Mouse (Mus musculus): Measurements from ENCODE around the gene Fam241a. TPM values are rescaled to one million over a fixed set of nuclear protein-coding genes. Genes with fewer than 3 reads are reported as not detected.

The Fam241a gene
- polyA plus RNA-seq, 1 experiment from 2014 or later, result 7.7 TPM

GRCm38 (mm10) chr3:127826503-127826902 lies 69.6 kb downstream of the Fam241a start:
- 87% methylated on average over 7 of the region's 7 CpGs for WGBS
- H3K27me3 ChIP-seq (ENCODE audit: insufficient read depth, poor library complexity, severe bottlenecking), result no peaks in the 10 kb centered on the region
- H3K9me3 ChIP-seq, result no peaks in the 10 kb centered on the region
- H3K36me3 ChIP-seq, result peaks cover 7% of the 10 kb centered on the region
- no peak for DNase-seq (ENCODE audit: low spot score)
- 0 out of 2 replicates have a peak overlapping the region, but pooled peaks have one; percentile 10 for H3K27ac ChIP-seq
- H3K4me1 ChIP-seq, result peaks cover 18% of the 10 kb centered on the region
- no peak overlapping the region for H3K4me3 ChIP-seq

GRCm38 (mm10) chr3:127823886-127824863 lies 71.9 kb downstream of the Fam241a start:
- H3K27ac ChIP-seq, result no peak overlapping the region
- H3K4me3 ChIP-seq, result no peak overlapping the region
- WGBS, result 85% methylated on average over 17 of the region's 17 CpGs
- H3K9me3 ChIP-seq, result no peaks in the 10 kb centered on the region
- DNase-seq (ENCODE audit: low spot score), result no peak
- H3K4me1 ChIP-seq, result peaks cover 14% of the 10 kb centered on the region
- peaks cover 17% of the 10 kb centered on the region for H3K36me3 ChIP-seq
- no peaks in the 10 kb centered on the region for H3K27me3 ChIP-seq (ENCODE audit: insufficient read depth, poor library complexity, severe bottlenecking)

GRCm38 (mm10) chr3:127821209-127821608 lies 74.9 kb downstream of the Fam241a start:
- 78% methylated on average over 5 of the region's 5 CpGs for WGBS
- peaks cover 24% of the 10 kb centered on the region for H3K36me3 ChIP-seq

GRCm38 (mm10) chr3:127820400-127820799 lies 75.7 kb downstream of the Fam241a start:
- 93% methylated on average over 1 of the region's 1 CpGs for WGBS
- peaks cover 24% of the 10 kb centered on the region for H3K36me3 ChIP-seq
- no peak overlapping the region for H3K4me3 ChIP-seq
- no peaks in the 10 kb centered on the region for H3K27me3 ChIP-seq (ENCODE audit: insufficient read depth, poor library complexity, severe bottlenecking)
- no peak overlapping the region for H3K27ac ChIP-seq
- DNase-seq (ENCODE audit: low spot score), result no peak
- H3K9me3 ChIP-seq, result no peaks in the 10 kb centered on the region
- no peaks in the 10 kb centered on the region for H3K4me1 ChIP-seq

More at GRCm38 (mm10) chr3:127821209-127821608, 74.9 kb downstream of the Fam241a start:
- 0 out of 2 replicates have a peak, but pooled peaks cover under 1% of the 10 kb centered on the region for H3K4me1 ChIP-seq
- H3K27me3 ChIP-seq (ENCODE audit: insufficient read depth, poor library complexity, severe bottlenecking), result no peaks in the 10 kb centered on the region
- no peak overlapping the region for H3K27ac ChIP-seq
- no peak for DNase-seq (ENCODE audit: low spot score)
- no peaks in the 10 kb centered on the region for H3K9me3 ChIP-seq
- no peak overlapping the region for H3K4me3 ChIP-seq

Other genes with a start within 250 kb of the Fam241a start
- 0.92 and 1.0 TPM in 2 replicates for gene Alpk1, start 115.8 kb downstream of the Fam241a start, polyA plus RNA-seq (2016; fragmentation: Nextera tagmentation; extraction: Ambion mirVana)
- 2.0 and 2.6 TPM in 2 replicates for gene Tifa, start 106.5 kb downstream of the Fam241a start, polyA plus RNA-seq (2016; fragmentation: Nextera tagmentation; extraction: Ambion mirVana)
- gene Ap1ar, start 58.8 kb downstream of the Fam241a start, polyA plus RNA-seq (2016; fragmentation: Nextera tagmentation; extraction: Ambion mirVana), result 38.2 and 58.5 TPM in 2 replicates